Mouse (Mus musculus) heart, embryonic 11.5 days (tissue): ENCODE data around the gene Ucp3. TPM values are rescaled to one million over a fixed set of nuclear protein-coding genes. Genes with fewer than 3 reads are reported as not detected.

Experiments
- ATAC-seq: fragments of 200-750 bp; cut with Nextera tagmentation; replicated peaks from 2 replicates; pipeline ENCODE4 v1.8.0; 2017; ENCODE audit warnings: moderate library complexity; ENCODE audit not compliant: insufficient number of reproducible peaks, low FRiP score, low TSS enrichment
- H3K27ac ChIP-seq: fragments of 300-500 bp; sonication (generic); 2 replicates; pipeline ENCODE4 v1.5.1; 2014; ENCODE audit warnings: mild to moderate bottlenecking, low read depth, low read length
- H3K27me3 ChIP-seq: fragments of 300-500 bp; sonication (generic); 2 replicates; pipeline ENCODE4 v1.6.1; 2014; ENCODE audit warnings: mild to moderate bottlenecking, low read length, mixed read lengths; ENCODE audit not compliant: control insufficient read depth, insufficient read depth
- H3K36me3 ChIP-seq: fragments of 300-500 bp; sonication (generic); 2 replicates; pipeline ENCODE4 v1.6.1; 2014; ENCODE audit warnings: mild to moderate bottlenecking, low read length, moderate library complexity, mixed read lengths; ENCODE audit not compliant: control insufficient read depth, insufficient read depth
- H3K4me1 ChIP-seq: fragments of 300-500 bp; sonication (generic); 2 replicates; pipeline ENCODE4 v1.6.1; 2014; ENCODE audit warnings: low read length; ENCODE audit not compliant: control insufficient read depth, insufficient read depth
- H3K4me2 ChIP-seq: fragments of 300-500 bp; sonication (generic); 2 replicates; pipeline ENCODE4 v1.6.1; 2014; ENCODE audit warnings: mild to moderate bottlenecking, moderate library complexity
- H3K4me3 ChIP-seq: fragments of 300-500 bp; sonication (generic); 2 replicates; pipeline ENCODE4 v1.5.1; 2014; ENCODE audit warnings: low read depth, low read length
- H3K9ac ChIP-seq: fragments of 300-500 bp; sonication (generic); 2 replicates; pipeline ENCODE4 v1.6.1; 2014; ENCODE audit warnings: mild to moderate bottlenecking, low read depth, low read length, moderate library complexity
- H3K9me3 ChIP-seq: fragments of 300-500 bp; sonication (generic); replicated peaks from 2 replicates; pipeline ENCODE4 v1.6.1; 2016; ENCODE audit warnings: low read length; ENCODE audit not compliant: control insufficient read depth
- WGBS: fragments of 180-500 bp; shearing (Covaris S2); extraction: QIAGEN DNeasy Blood & Tissue Kit; methylation state at CpG from one replicate; pipeline ENCODE4 v1.1.7; 2014; ENCODE audit not compliant: insufficient replicate concordance; 5-methylcytosine and 5-hydroxymethylcytosine counted together
- polyA plus RNA-seq: library from polyadenylated mRNA; unstranded; fragments of >200 nt; fragmentation: Nextera tagmentation; extraction: Ambion mirVana; gene quantifications from 2 replicates; pipeline ENCODE4 v1.2.1, GENCODE M21; 2014

The Ucp3 gene
- polyA plus RNA-seq, 1 experiment from 2014 or later, result not detected

DNA sequence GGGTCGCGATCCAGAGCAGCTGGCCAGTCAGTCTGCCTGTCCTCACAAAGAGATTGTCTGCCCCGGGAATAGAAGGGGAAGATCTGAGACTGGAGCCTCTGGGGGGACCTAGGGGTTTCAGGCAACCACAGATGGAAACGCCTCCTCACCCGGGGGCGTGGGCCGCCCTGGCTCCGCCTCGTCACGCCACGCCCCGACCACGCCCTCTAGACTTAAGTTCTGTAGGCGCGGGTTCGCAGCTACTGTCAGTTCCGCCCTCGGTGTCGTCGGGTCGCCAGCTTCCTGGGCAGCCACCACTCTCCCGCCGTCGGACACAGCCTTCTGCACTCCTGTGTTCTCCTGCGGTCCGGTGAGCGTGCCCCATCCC is 20.3 kb downstream of the Ucp3 start, which contains the start of gene Ucp2:
Gene Ucp2 (plus strand): TSS at position 221 of the 367 bp plus-strand sequence.
- WGBS, result under 1% methylated on average over 27 of the region's 27 CpGs
- no peaks in the 10 kb centered on the region for H3K27me3 ChIP-seq
- H3K4me1 ChIP-seq, result peaks cover 23% of the 10 kb centered on the region
- ATAC-seq, result peak; percentile 83
- H3K4me2 ChIP-seq, result peak within 1 kb of the TSS; percentile 98
- H3K9ac ChIP-seq, result peak within 1 kb of the TSS; percentile 75
- H3K4me3 ChIP-seq, result peak within 1 kb of the TSS; percentile 61
- no peaks in the 10 kb centered on the region for H3K9me3 ChIP-seq
- H3K27ac ChIP-seq, result peak within 1 kb of the TSS; percentile 83
- peaks cover 11% of the 10 kb centered on the region for H3K36me3 ChIP-seq

GRCm38 (mm10) chr7:100493484-100494414 is 21.0 kb downstream of the Ucp3 start:
- no peaks in the 10 kb centered on the region for H3K27me3 ChIP-seq
- peaks cover 18% of the 10 kb centered on the region for H3K36me3 ChIP-seq
- peak overlapping the region; percentile 61 for H3K4me3 ChIP-seq
- peak overlapping the region; percentile 98 for H3K4me2 ChIP-seq
- WGBS, result 29% methylated on average over 19 of the region's 19 CpGs
- no peaks in the 10 kb centered on the region for H3K9me3 ChIP-seq
- H3K27ac ChIP-seq, result peak overlapping the region; percentile 83
- peaks cover 23% of the 10 kb centered on the region for H3K4me1 ChIP-seq
- no peak; the same call in 1 of the 2 replicates for ATAC-seq
- H3K9ac ChIP-seq, result peak overlapping the region; percentile 75

- H3K4me3 ChIP-seq, result peak overlapping the region; percentile 61
- H3K9ac ChIP-seq, result peak overlapping the region; percentile 75
Observed at GRCm38 (mm10) chr7:100494415-100494831, 21.6 kb downstream of the Ucp3 start.

DNA sequence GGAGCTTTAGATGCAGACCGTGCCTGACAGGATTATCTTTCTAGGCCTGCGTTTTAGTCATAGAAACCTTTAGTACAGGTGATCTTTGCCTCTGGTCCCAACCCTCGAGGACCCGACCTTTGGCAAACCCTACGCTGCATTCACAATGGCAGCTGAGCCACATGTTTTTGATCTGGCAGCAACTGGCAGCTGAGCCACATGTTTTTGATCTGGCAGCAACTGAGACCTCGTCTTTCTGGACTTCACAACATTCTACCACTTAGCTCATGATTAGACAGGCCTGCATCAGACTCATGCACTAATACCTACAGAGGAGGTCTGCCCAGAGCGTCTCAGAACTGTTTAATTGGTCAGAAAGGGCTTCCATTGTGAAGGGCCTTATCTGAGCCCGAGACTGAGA is 22.3 kb downstream of the Ucp3 start:
- Histone ChIP-seq H3K9me3 (no peaks in the 10 kb centered on the region), H3K4me2 (peak overlapping the region; percentile 98), H3K27ac (peak overlapping the region; percentile 83), H3K4me3 (peak overlapping the region; percentile 61), H3K27me3 (no peaks in the 10 kb centered on the region), H3K4me1 (peaks cover 23% of the 10 kb centered on the region), H3K9ac (peak overlapping the region; percentile 56; the same call in 1 of the 2 replicates), H3K36me3 (peaks cover 20% of the 10 kb centered on the region)
- WGBS, result 37% methylated on average over 8 of the region's 8 CpGs
- no peak for ATAC-seq

More at GRCm38 (mm10) chr7:100494415-100494831, 21.6 kb downstream of the Ucp3 start:
- Histone ChIP-seq H3K4me1 (peaks cover 23% of the 10 kb centered on the region), H3K9me3 (no peaks in the 10 kb centered on the region), H3K27me3 (no peaks in the 10 kb centered on the region), H3K36me3 (peaks cover 18% of the 10 kb centered on the region), H3K27ac (peak overlapping the region; percentile 83), H3K4me2 (peak overlapping the region; percentile 98)
- WGBS, result 90% methylated on average over 7 of the region's 7 CpGs
- no peak for ATAC-seq

DNA sequence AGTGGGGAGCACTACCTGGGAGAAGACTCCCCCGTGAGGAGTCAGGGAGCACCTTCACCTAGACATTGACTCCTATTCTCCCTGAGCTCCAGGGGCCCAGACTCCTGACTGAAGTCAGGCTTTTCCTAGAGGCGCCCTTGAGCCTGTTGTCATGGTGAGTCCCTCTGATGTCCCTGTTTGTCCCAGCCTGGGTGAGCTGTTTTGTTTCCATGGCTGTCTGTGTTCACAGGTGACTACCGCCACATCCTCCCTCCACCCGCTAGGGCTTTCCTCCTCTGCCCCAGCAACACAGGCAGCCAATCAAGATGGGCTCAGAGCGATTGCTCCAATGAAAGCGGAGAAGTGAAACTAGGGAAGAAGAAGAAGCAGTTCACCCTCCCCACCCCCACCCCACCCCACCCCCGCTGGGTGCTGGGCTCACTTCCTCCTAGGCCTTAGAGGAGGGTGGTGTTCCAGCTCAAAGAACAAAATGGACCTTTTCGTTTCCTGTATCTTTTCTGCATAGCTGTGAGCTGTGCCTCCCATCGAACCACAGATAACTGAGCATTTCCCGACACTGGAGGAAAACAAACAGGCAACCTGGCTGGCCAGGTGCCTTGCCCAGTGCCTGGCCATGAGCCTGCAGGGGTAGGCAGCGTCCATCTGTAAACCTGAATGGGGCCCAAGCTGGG is 22.9 kb downstream of the Ucp3 start:
- peak; percentile 50 for ATAC-seq
- peaks cover 22% of the 10 kb centered on the region for H3K36me3 ChIP-seq
- 22% methylated on average over 11 of the region's 11 CpGs for WGBS
- H3K4me2 ChIP-seq, result peak overlapping the region; percentile 98
- H3K9ac ChIP-seq, result peak overlapping the region; percentile 56
- H3K4me1 ChIP-seq, result peaks cover 23% of the 10 kb centered on the region
- H3K9me3 ChIP-seq, result no peaks in the 10 kb centered on the region
- peak overlapping the region; percentile 61 for H3K4me3 ChIP-seq
- no peaks in the 10 kb centered on the region for H3K27me3 ChIP-seq
- H3K27ac ChIP-seq, result peak overlapping the region; percentile 83

DNA sequence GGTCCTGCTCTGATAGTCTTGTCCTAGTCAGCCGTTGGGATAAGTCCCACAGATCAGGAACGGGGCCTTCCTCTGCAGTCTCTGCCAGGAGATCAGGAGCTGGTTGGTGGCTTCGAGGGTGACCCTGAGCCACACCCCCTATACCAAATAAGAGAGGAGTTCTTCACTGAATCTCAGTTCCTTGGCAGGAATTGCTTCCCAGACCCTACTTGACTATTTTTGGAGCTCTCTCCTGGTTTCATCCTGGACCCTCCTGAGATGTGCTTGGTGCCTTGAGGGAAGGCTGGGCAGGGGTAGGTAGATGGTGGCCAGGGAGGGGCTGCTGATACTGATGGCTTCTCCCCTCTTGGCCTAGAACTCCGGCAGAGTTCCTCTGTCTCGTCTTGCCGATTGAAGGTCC is 23.6 kb downstream of the Ucp3 start:
- Histone ChIP-seq H3K4me2 (peak overlapping the region; percentile 98), H3K27ac (peak overlapping the region; percentile 83; the same call in 1 of the 2 replicates), H3K27me3 (no peaks in the 10 kb centered on the region), H3K9me3 (no peaks in the 10 kb centered on the region), H3K36me3 (peaks cover 22% of the 10 kb centered on the region), H3K4me1 (peaks cover 23% of the 10 kb centered on the region), H3K9ac (peak overlapping the region; percentile 56; the same call in 1 of the 2 replicates), H3K4me3 (peak overlapping the region; percentile 61)
- no peak for ATAC-seq
- WGBS, result 78% methylated on average over 6 of the region's 6 CpGs

- H3K27ac ChIP-seq, result no peak overlapping the region
- 98% methylated on average over 9 of the region's 9 CpGs for WGBS
- H3K4me2 ChIP-seq, result no peak overlapping the region; the same call in 1 of the 2 replicates
- H3K4me1 ChIP-seq, result peaks cover 23% of the 10 kb centered on the region
- ATAC-seq, result no peak
- H3K9ac ChIP-seq, result no peak overlapping the region
- no peaks in the 10 kb centered on the region for H3K9me3 ChIP-seq
- H3K36me3 ChIP-seq, result peaks cover 22% of the 10 kb centered on the region
- H3K27me3 ChIP-seq, result no peaks in the 10 kb centered on the region
- H3K4me3 ChIP-seq, result no peak overlapping the region
Observed at GRCm38 (mm10) chr7:100496791-100497190, 24.0 kb downstream of the Ucp3 start.

DNA sequence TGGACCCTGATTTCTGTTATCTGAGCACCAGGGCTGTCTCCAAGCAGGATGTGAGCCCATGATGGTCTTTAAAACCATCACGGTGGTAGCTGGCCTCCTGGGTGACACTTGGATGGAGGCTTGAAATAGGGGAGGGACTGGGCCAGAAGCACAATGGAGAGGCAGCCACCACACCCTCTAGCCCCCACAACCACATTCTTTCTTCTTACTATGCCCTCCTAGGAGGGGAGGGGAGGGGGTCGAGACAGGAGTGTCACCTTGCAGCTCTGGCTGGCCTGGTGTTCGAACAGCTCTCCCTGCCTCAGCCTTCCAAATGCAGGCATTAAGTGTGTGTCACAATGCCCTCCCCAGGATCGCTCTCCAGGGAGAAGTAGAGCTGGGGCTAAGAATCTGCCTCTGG is 24.6 kb downstream of the Ucp3 start:
- no peak overlapping the region for H3K27ac ChIP-seq
- H3K27me3 ChIP-seq, result no peaks in the 10 kb centered on the region
- H3K4me3 ChIP-seq, result no peak overlapping the region
- H3K9ac ChIP-seq, result no peak overlapping the region
- ATAC-seq, result no peak
- H3K4me1 ChIP-seq, result peaks cover 23% of the 10 kb centered on the region
- H3K9me3 ChIP-seq, result no peaks in the 10 kb centered on the region
- peaks cover 22% of the 10 kb centered on the region for H3K36me3 ChIP-seq
- WGBS, result 79% methylated on average over 4 of the region's 4 CpGs
- H3K4me2 ChIP-seq, result no peak overlapping the region
